15 mouse cellular contexts compared by ENCODE assay signal in the genomic region with DNA sequence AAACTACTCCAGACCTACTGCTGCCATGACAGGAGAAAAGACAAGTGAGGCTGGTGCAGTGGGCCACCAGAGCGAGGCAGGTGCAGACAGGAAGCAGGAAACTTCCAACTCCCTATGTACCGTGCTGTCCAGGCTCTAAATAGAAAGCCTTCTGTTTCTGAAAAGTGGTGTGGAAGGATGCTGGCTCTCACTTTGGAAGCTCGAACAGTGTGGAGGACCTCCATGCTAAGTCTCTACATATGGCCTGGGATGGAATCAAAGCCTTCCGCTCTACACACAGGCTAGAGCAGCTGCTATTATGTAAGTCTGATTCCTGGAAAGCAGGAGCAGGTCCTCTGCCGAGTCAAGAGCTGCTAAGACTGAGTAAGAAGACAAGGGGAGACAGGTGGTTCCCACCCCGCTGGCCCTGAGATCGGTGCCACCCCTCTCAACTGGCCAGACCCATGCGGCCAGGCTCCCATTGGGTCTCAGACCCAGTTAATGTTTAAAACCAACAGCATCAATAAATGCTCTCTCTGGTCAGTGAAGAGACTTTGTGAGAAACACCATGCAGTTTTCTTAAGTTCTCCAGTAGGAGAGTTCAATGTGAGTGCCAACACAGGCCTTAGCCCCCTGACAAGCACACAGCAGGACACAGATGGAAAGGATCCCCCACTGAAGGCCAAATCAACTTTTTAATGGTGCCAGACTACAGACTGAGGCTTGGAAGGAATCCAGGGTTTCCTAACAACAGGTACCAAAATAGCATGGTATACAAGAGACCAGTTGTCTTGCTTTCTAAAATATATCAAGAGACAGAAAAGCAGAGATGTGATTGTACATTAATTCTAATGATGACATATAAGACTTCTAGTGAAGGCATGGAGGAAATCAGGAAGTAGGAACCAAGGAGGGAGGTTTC. TPM values are rescaled to one million over a fixed set of nuclear protein-coding genes. Genes with fewer than 3 reads are reported as not detected.
DNase-seq lines count a peak whose midpoint lies in the region.
"Had no signal": no experiment of that assay in that cellular context is flagged by ENCODE, and none has a peak within 500 bp of the region (broad histone marks: within the 10 kb centered on the region; RNA-seq: fewer than 3 reads in every experiment).

No protein-coding gene starts in this region.

- DNase-seq in cerebellum, adult 9-11 months = peak; percentile 44
- no peak for DNase-seq in cerebellum, adult 9-10 months
- peak; percentile 29 to 61 for DNase-seq in frontal cortex, adult 2 months (ENCODE audit: extremely low spot score in 1 of 2, low spot score in 1 of 2)
- no peak for DNase-seq in frontal cortex, postnatal 14 days (ENCODE audit: low spot score in 2 of 2)
- DNase-seq in right cerebral cortex, adult 18-20 months = peak; percentile 53
- DNase-seq in right cerebral cortex, postnatal 14 days = no peak
- peak; percentile 74 for DNase-seq in telencephalon, adult 2 months (ENCODE audit: low read depth, low spot score)
- DNase-seq in urinary bladder, postnatal 36 days (ENCODE audit: low spot score in 2 of 2) = no peak
- DNase-seq: adrenal gland, postnatal 25 days; gastrocnemius, postnatal 10 days; kidney, adult 11 months; liver, embryonic 13.5 days; lung, embryonic 14.5 days; lung, postnatal 36 days had no signal

RNA-seq across cellular contexts. Expression of a gene that starts 40.6 kb away (rescaled TPM):
- 66.9 and 76.2 TPM in 2 replicates for polyA plus RNA-seq in frontal cortex, adult 2 months (2012; rRNA removed)
- polyA plus RNA-seq: G1E had no signal

Comparison
In these comparisons a context has a peak if more than half of its experiments do, and no peak if none do; other contexts are left out.
1. DNase-seq: peak in cerebellum, adult 9-11 months (single experiment), frontal cortex, adult 2 months (2 of 2), right cerebral cortex, adult 18-20 months (single experiment) and telencephalon, adult 2 months (single experiment); none in cerebellum, adult 9-10 months (single experiment), frontal cortex, postnatal 14 days (0 of 2), right cerebral cortex, postnatal 14 days (single experiment) and urinary bladder, postnatal 36 days (0 of 2).